Mouse (Mus musculus) liver, embryonic 12.5 days (tissue): ENCODE measurements around the gene Eef1a2. TPM values are rescaled to one million over a fixed set of nuclear protein-coding genes. Genes with fewer than 3 reads are reported as not detected.

Experiments used
- ATAC-seq: fragments of 200-750 bp; cut with Nextera tagmentation; 2 replicates; pipeline ENCODE4 v1.8.0; 2017; ENCODE audit warnings: moderate number of reproducible peaks, mild to moderate bottlenecking, moderate library complexity
- H3K27ac ChIP-seq: fragments of 300-500 bp; sonication (generic); 2 replicates; pipeline ENCODE4 v1.5.1; 2016; ENCODE audit warnings: mild to moderate bottlenecking
- H3K27me3 ChIP-seq: fragments of 300-500 bp; sonication (generic); replicated peaks from 2 replicates; pipeline ENCODE4 v1.6.1; 2016; ENCODE audit warnings: mild to moderate bottlenecking, moderate library complexity
- H3K36me3 ChIP-seq: fragments of 300-500 bp; sonication (generic); 2 replicates; pipeline ENCODE4 v1.6.1; 2016; ENCODE audit warnings: mild to moderate bottlenecking, moderate library complexity
- H3K4me1 ChIP-seq: fragments of 300-500 bp; sonication (generic); 2 replicates; pipeline ENCODE4 v1.6.1; 2016
- H3K4me2 ChIP-seq: fragments of 300-500 bp; sonication (generic); 2 replicates; pipeline ENCODE4 v1.6.1; 2016; ENCODE audit warnings: mild to moderate bottlenecking, moderate library complexity
- H3K4me3 ChIP-seq: fragments of 300-500 bp; sonication (generic); 2 replicates; pipeline ENCODE4 v1.5.1; 2016; ENCODE audit warnings: mild to moderate bottlenecking, moderate library complexity
- H3K9ac ChIP-seq: fragments of 300-500 bp; sonication (generic); 2 replicates; pipeline ENCODE4 v1.6.1; 2016; ENCODE audit warnings: mild to moderate bottlenecking, moderate library complexity
- H3K9me3 ChIP-seq: fragments of 300-500 bp; sonication (generic); replicated peaks from 2 replicates; pipeline ENCODE4 v1.6.1; 2016; ENCODE audit warnings: mild to moderate bottlenecking, moderate library complexity
- WGBS: fragments of 180-500 bp; shearing (Covaris S2); methylation state at CpG from one replicate; pipeline ENCODE4 v1.1.7; 2016; ENCODE audit not compliant: insufficient replicate concordance; 5-methylcytosine and 5-hydroxymethylcytosine counted together
- polyA plus RNA-seq: library from polyadenylated mRNA; unstranded; fragments of >200 nt; fragmentation: Nextera tagmentation; extraction: Ambion mirVana; gene quantifications from 2 replicates; pipeline ENCODE4 v1.2.1, GENCODE M21; 2016

Eef1a2 gene
- polyA plus RNA-seq, 1 experiment from 2014 or later: not detected

GRCm38 (mm10) chr2:181143509-181144276 is 13.1 kb downstream of the Eef1a2 start:
- 37% methylated on average over 2 of the region's 2 CpGs for WGBS
- no peaks in the 10 kb centered on the region for H3K9me3 ChIP-seq
- H3K27me3 ChIP-seq: peaks cover 44% of the 10 kb centered on the region
- H3K4me1 ChIP-seq: 0 out of 2 replicates have a peak, but pooled peaks cover 5% of the 10 kb centered on the region
- no peaks in the 10 kb centered on the region for H3K36me3 ChIP-seq
- no peak overlapping the region for H3K4me2 ChIP-seq
- no peak overlapping the region for H3K27ac ChIP-seq
- no peak overlapping the region for H3K4me3 ChIP-seq
- no peak overlapping the region for H3K9ac ChIP-seq
- no peak for ATAC-seq

DNA sequence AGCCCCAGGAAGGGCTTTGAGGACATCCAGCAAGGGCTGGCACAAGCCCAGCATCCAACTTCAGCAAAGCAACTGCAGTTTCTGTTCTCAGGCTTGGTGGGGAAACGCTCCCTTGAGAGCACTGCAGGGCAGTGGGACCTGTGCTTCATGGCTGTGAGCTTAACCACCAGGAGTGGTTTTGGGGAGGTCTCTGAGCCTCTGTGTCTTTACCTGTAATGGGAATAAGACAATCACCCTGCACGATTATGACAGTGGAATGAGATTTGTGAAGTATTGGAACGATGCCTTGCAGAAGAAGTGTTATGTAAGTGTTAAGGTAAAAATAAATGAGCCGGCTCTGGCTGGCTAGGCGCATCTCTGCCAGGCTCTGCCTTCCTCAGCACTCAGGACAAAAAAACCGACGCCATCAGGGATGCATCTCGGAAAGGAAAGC is 14.1 kb downstream of the Eef1a2 start:
- Histone ChIP-seq H3K4me2 (no peak overlapping the region), H3K36me3 (no peaks in the 10 kb centered on the region), H3K9me3 (no peaks in the 10 kb centered on the region), H3K27ac (no peak overlapping the region), H3K27me3 (peaks cover 41% of the 10 kb centered on the region), H3K9ac (no peak overlapping the region), H3K4me1 (0 out of 2 replicates have a peak, but pooled peaks cover 3% of the 10 kb centered on the region), H3K4me3 (no peak overlapping the region)
- ATAC-seq: no peak
- WGBS: 51% methylated on average over 8 of the region's 8 CpGs

DNA sequence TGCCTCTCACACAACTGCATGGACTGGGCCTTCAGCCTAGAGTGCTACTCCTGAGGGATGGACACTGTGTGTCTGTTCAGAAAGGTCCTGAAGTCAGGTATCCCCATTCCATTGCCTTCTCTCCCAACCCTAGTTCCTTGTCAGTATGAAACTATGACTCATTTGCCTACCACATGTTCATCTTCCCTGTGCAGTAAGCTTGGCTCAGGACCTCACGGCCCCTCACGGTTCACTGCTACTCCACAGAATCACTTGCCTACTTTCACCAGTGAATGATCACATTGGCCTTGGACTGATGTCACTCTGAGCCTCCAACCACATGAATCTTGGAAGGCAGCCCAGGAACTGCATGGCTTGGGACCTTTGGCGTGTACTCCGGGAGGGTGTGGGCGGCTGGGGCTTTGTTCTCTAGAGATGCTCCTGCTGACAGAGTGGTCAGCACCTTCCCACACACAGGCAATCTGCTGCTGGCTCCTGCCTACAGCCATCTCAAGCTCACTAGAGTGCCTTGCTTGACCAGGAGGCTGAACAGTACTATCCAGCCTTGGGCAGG is 17.1 kb downstream of the Eef1a2 start:
- no peaks in the 10 kb centered on the region for H3K36me3 ChIP-seq
- peaks cover 38% of the 10 kb centered on the region for H3K27me3 ChIP-seq
- WGBS: 78% methylated on average over 5 of the region's 5 CpGs
- no peaks in the 10 kb centered on the region for H3K4me1 ChIP-seq
- H3K27ac ChIP-seq: no peak overlapping the region
- no peaks in the 10 kb centered on the region for H3K9me3 ChIP-seq
- H3K9ac ChIP-seq: no peak overlapping the region
- no peak overlapping the region for H3K4me3 ChIP-seq
- H3K4me2 ChIP-seq: no peak overlapping the region
- ATAC-seq: no peak

DNA sequence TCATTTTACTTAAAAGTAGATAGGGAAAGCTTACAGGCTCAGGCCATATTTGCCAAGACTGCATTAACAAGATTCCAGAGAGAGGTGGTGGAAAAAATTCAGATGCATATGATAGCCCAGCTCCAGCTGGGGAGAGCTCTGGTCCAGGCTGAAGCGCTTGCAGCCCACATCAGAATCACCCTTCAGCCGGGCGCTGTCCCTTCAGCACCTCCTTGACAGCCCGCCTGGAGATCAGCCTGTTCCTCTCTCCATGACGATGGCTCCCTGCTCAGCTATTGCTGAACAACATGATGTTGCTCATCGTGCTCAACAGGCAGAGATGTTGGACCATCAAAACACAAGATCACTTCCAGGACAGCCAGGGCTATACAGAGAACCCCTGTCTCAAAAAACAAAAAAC is 19.9 kb downstream of the Eef1a2 start:
- WGBS: 4% methylated on average over 6 of the region's 6 CpGs
- Histone ChIP-seq H3K36me3 (no peaks in the 10 kb centered on the region), H3K4me1 (no peaks in the 10 kb centered on the region), H3K9ac (no peak overlapping the region), H3K4me3 (no peak overlapping the region), H3K4me2 (no peak overlapping the region), H3K27ac (no peak overlapping the region), H3K9me3 (no peaks in the 10 kb centered on the region), H3K27me3 (peaks cover 58% of the 10 kb centered on the region)
- no peak for ATAC-seq

DNA sequence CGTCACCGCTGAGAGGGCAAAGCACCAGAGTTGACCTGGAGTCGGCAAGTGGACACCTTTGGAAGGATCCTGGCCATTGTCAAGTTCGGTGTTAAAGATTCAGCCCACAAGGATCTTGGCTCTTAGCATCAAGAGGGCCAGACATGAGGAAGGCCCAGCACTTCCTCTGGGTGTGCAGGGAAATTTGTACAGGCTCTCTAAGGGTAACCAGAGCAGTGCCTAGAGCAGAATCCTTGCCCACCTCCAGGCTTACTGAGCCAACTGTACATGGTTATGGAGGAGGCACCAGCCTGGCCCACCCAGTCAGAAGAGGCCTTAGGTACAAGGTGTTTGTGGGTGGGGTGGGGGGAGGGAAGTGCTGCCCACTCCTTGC is 21.4 kb downstream of the Eef1a2 start:
- no peak overlapping the region for H3K27ac ChIP-seq
- no peaks in the 10 kb centered on the region for H3K4me1 ChIP-seq
- ATAC-seq: no peak
- H3K9ac ChIP-seq: no peak overlapping the region
- WGBS: 11% methylated on average over 4 of the region's 4 CpGs
- no peaks in the 10 kb centered on the region for H3K36me3 ChIP-seq
- H3K4me2 ChIP-seq: peak overlapping the region; percentile 63; the same call in 1 of the 2 replicates
- peaks cover 68% of the 10 kb centered on the region for H3K27me3 ChIP-seq
- H3K9me3 ChIP-seq: no peaks in the 10 kb centered on the region
- H3K4me3 ChIP-seq: no peak overlapping the region

GRCm38 (mm10) chr2:181134591-181135445 is 22.0 kb downstream of the Eef1a2 start, which contains the start of gene Kcnq2:
Gene Kcnq2 (minus strand): TSS chr2:181135300.
- Histone ChIP-seq H3K27ac (no peak within 1 kb of the TSS), H3K4me3 (peak within 1 kb of the TSS; percentile 49), H3K4me1 (no peaks in the 10 kb centered on the region), H3K36me3 (no peaks in the 10 kb centered on the region), H3K9ac (no peak within 1 kb of the TSS), H3K4me2 (peak within 1 kb of the TSS; percentile 63), H3K9me3 (no peaks in the 10 kb centered on the region), H3K27me3 (peaks cover 73% of the 10 kb centered on the region)
- no peak for ATAC-seq
- WGBS: 2% methylated on average over 104 of the region's 104 CpGs

DNA sequence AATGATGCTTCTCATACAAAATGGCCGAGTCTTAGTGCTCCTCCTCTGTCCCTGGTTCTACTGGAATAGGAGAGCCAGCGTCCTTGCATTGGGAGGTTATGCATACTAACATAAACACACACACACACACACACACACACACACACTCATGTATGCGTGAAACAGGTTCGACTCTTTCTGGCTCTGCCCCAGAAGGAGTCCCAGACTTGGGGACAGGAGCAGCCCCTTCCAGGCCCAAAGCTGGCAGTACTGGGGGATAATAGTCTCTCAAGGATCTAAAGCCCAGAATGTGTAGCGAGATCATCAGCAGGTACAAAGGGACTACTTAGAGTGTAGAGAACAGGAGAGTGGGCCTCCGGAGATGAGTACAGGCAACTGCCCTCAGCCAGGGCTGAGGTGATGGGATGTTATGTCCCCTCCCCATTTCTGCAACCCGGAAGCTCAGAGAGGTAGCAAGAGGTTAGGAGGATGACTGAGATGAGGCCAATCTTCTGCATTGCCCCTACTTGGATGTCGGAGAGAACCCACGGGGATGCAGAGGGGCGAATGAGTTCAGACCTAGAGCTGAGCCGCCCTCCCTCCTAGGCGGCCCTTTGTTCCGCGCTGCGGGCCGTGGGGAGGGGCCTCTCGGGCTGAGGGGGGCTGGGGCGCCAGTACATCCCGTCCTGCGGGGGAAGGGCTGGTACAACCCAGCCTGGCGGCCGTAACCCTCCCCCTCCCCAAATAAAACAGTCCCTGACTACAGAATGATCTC is 22.8 kb downstream of the Eef1a2 start:
- H3K27ac ChIP-seq: no peak overlapping the region
- peaks cover 76% of the 10 kb centered on the region for H3K27me3 ChIP-seq
- WGBS: 11% methylated on average over 22 of the region's 22 CpGs
- no peaks in the 10 kb centered on the region for H3K36me3 ChIP-seq
- no peak for ATAC-seq
- H3K4me1 ChIP-seq: no peaks in the 10 kb centered on the region
- no peak overlapping the region for H3K9ac ChIP-seq
- H3K9me3 ChIP-seq: no peaks in the 10 kb centered on the region
- H3K4me3 ChIP-seq: peak overlapping the region; percentile 49; the same call in 1 of the 2 replicates
- peak overlapping the region; percentile 63 for H3K4me2 ChIP-seq

DNA sequence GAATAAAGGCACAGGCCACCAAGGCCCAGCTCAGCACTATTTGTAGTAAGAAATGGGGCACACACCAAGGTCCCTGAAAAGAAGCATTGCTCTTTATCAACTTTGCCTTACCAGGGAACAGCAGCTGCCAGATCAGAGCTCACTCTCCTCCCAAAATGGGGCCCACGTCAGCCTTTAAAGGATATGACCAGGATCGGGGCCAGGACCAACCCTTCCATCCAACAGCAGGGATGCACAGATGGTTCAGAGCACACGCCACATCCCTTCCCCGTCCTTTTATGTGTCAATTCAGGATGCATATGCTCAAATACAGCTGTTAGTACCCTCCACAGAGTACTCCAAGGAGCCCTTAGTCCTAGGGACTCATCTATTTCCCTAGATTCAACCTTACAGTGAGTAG is 26.6 kb downstream of the Eef1a2 start:
- H3K27ac ChIP-seq: no peak overlapping the region
- H3K4me1 ChIP-seq: no peaks in the 10 kb centered on the region
- 52% methylated on average over 4 of the region's 4 CpGs for WGBS
- H3K9ac ChIP-seq: no peak overlapping the region
- H3K4me3 ChIP-seq: no peak overlapping the region
- H3K36me3 ChIP-seq: no peaks in the 10 kb centered on the region
- no peaks in the 10 kb centered on the region for H3K9me3 ChIP-seq
- H3K4me2 ChIP-seq: no peak overlapping the region
- H3K27me3 ChIP-seq: peaks cover 65% of the 10 kb centered on the region
- no peak for ATAC-seq

GRCm38 (mm10) chr2:181128963-181129362 is 27.9 kb downstream of the Eef1a2 start:
- no peak for ATAC-seq
- H3K4me2 ChIP-seq: no peak overlapping the region
- no peaks in the 10 kb centered on the region for H3K4me1 ChIP-seq
- H3K27ac ChIP-seq: no peak overlapping the region
- H3K9me3 ChIP-seq: no peaks in the 10 kb centered on the region
- WGBS: 68% methylated on average over 4 of the region's 4 CpGs
- H3K9ac ChIP-seq: no peak overlapping the region
- H3K36me3 ChIP-seq: no peaks in the 10 kb centered on the region
- no peak overlapping the region for H3K4me3 ChIP-seq
- H3K27me3 ChIP-seq: peaks cover 52% of the 10 kb centered on the region

GRCm38 (mm10) chr2:181127786-181128185 is 29.0 kb downstream of the Eef1a2 start:
- Histone ChIP-seq H3K4me3 (no peak overlapping the region), H3K36me3 (no peaks in the 10 kb centered on the region), H3K9me3 (no peaks in the 10 kb centered on the region), H3K4me1 (no peaks in the 10 kb centered on the region), H3K4me2 (no peak overlapping the region), H3K9ac (no peak overlapping the region), H3K27me3 (peaks cover 40% of the 10 kb centered on the region), H3K27ac (no peak overlapping the region)
- WGBS: 36% methylated on average over 3 of the region's 3 CpGs
- ATAC-seq: no peak

DNA sequence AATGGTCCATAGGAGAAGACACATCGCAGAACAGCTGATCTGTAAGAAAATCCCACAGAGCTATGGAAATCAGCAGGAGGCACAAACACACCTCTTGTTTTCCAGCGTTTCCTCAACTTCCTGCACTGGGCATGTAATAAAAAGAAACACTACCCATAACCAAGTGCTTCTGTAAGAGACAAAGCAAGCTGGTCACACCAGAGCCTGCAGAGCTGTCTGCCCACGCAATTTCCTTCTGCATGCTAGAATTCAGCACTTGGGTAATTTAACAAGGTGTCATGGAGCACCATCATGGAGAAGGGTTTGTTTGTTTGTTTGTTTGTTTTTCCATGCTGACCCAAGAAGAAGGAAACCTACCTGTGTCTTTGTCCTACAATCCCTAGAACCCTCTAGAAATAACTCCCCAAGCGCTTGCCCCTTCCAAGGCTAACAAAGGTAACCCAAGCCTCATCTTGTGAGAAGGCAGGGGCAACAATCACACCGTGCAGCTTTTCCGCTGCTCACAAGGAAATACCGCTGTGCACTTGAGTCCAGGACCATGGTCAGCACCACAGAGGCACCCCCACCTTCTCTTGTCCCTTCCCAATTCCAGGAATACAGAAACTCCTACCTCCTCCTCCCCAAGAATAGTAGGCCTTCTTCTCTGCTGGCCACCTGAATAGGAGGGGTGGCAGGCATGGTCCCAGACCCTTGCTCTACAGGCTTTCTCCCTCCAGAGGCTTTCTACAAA is 30.9 kb downstream of the Eef1a2 start:
- H3K9me3 ChIP-seq: no peaks in the 10 kb centered on the region
- 36% methylated on average over 7 of the region's 7 CpGs for WGBS
- H3K36me3 ChIP-seq: no peaks in the 10 kb centered on the region
- H3K4me1 ChIP-seq: no peaks in the 10 kb centered on the region
- H3K27me3 ChIP-seq: peaks cover 24% of the 10 kb centered on the region; the same call in 1 of the 2 replicates
- H3K4me3 ChIP-seq: no peak overlapping the region
- no peak overlapping the region for H3K4me2 ChIP-seq
- no peak for ATAC-seq
- H3K27ac ChIP-seq: no peak overlapping the region
- no peak overlapping the region for H3K9ac ChIP-seq
